Mouse (Mus musculus) left cerebral cortex, adult 8-10 months (tissue): Measurements from ENCODE around the gene Lexm. TPM values are rescaled to one million over a fixed set of nuclear protein-coding genes. Genes with fewer than 3 reads are reported as not detected.

Experiments
- DNase-seq, 2 experiments: peaks; one replicate each; pipeline ENCODE4 v3.0.0; 2022; ENCODE audit warnings: low spot score in 2 of 2
- total RNA-seq, 4 experiments: library from RNA; stranded (reverse); gene quantifications; 2 replicates each; pipeline ENCODE4 v1.2.4; 2022

The Lexm gene
- total RNA-seq, 4 experiments from 2014 or later, result not detected

- no peak for DNase-seq
These were observed 34.5 kb downstream of the Lexm start for GRCm38 (mm10) chr4:106582428-106583153.

- DNase-seq, result no peak
These were observed 35.2 kb downstream of the Lexm start for GRCm38 (mm10) chr4:106581865-106582204.

GRCm38 (mm10) chr4:106581176-106581864 is 35.7 kb downstream of the Lexm start:
- no peak for DNase-seq

- no peak for DNase-seq
These were observed 39.5 kb downstream of the Lexm start for GRCm38 (mm10) chr4:106577511-106577910.

- no peak for DNase-seq
These were observed 42.0 kb downstream of the Lexm start for GRCm38 (mm10) chr4:106575022-106575421.

- DNase-seq, result no peak
These were observed 45.8 kb downstream of the Lexm start for GRCm38 (mm10) chr4:106571081-106571724.

GRCm38 (mm10) chr4:106569680-106570079 is 47.4 kb downstream of the Lexm start:
- no peak for DNase-seq

GRCm38 (mm10) chr4:106564161-106564560 is 52.9 kb downstream of the Lexm start:
- no peak for DNase-seq

- no peak for DNase-seq
These were observed 53.9 kb downstream of the Lexm start for GRCm38 (mm10) chr4:106562837-106563790.

- no peak for DNase-seq
These were observed 55.0 kb downstream of the Lexm start for GRCm38 (mm10) chr4:106562006-106562405.

GRCm38 (mm10) chr4:106560846-106561781 is 55.9 kb downstream of the Lexm start, which contains the start of gene Dhcr24:
TSS of gene Dhcr24 (plus strand) at chr4:106561038.
- DNase-seq, result peak; percentile 84 to 93

GRCm38 (mm10) chr4:106560213-106560845 is 56.7 kb downstream of the Lexm start:
- DNase-seq, result no peak

- DNase-seq, result no peak
These were observed 57.5 kb downstream of the Lexm start for GRCm38 (mm10) chr4:106559343-106560212.

- no peak for DNase-seq
These were observed 59.1 kb downstream of the Lexm start for GRCm38 (mm10) chr4:106557978-106558377.

- no peak for DNase-seq
These were observed 59.8 kb downstream of the Lexm start for GRCm38 (mm10) chr4:106557262-106557661.

GRCm38 (mm10) chr4:106550516-106551166 is 66.4 kb downstream of the Lexm start:
- DNase-seq, result no peak

- no peak for DNase-seq
These were observed 68.9 kb downstream of the Lexm start for GRCm38 (mm10) chr4:106548113-106548512.

GRCm38 (mm10) chr4:106546896-106547295 is 70.1 kb downstream of the Lexm start:
- DNase-seq, result no peak
